Mouse (Mus musculus) thymus, postnatal 0 days (tissue): ENCODE measurements around the gene Ctsq. TPM values are rescaled to one million over a fixed set of nuclear protein-coding genes. Genes with fewer than 3 reads are reported as not detected.
"Not testable (repeated sequence)": the region's sequence is repeated elsewhere in the genome, so short reads cannot be mapped to it uniquely, and the experiment has no call there.

Experiments used
- DNase-seq: peaks from one replicate; pipeline ENCODE4 v3.0.0-alpha.2; 2015; ENCODE audit warnings: low spot score
- polyA plus RNA-seq: library from polyadenylated mRNA; unstranded; fragments of >200 nt; fragmentation: Nextera tagmentation; extraction: Ambion mirVana; gene quantifications from 2 replicates; pipeline ENCODE4 v1.2.1, GENCODE M21; 2015

Ctsq gene
- polyA plus RNA-seq = not detected in 2 replicates

DNA sequence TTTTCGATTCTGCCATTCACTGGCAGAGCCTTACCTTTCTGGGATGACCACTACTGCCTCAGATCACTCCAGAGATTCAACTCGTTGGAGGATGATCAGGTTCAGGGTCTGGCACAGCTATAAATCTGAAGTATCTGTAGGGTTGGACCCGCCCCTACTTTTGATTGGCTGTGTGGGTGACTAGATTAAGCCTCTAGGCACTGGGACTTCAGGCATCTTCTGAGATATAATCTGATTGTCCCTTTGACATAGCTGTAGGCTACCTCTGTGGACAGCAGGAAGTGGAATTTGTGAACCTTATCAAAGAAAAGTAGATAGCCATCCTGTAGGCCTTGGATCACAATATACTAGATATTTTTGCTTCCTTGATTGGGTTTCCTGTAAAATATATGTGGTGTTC is at the start of gene Ctsq:
Ctsq (minus strand) TSS at position 101 of the 400 bp plus-strand sequence.
- DNase-seq = no peak

DNA sequence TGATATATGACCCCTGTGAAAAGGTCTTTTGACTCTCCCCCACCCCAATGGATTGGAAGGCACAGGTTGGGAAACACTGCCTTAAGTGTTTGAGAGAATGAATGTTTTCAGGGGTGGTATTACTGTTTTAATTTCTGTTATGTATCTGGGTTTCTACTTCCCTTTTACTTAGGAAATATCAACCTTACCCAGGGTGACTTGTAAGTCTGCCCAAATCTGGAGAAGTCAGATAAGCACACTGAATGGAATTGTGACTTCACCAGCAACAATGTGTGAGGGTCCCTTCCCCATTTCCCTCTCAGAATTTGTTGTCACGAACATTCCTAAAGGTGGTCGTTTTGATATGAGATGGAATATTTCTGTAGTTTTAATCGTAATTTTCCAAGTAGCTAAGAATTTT is 17.6 kb downstream of the Ctsq start:
- DNase-seq = no peak

DNA sequence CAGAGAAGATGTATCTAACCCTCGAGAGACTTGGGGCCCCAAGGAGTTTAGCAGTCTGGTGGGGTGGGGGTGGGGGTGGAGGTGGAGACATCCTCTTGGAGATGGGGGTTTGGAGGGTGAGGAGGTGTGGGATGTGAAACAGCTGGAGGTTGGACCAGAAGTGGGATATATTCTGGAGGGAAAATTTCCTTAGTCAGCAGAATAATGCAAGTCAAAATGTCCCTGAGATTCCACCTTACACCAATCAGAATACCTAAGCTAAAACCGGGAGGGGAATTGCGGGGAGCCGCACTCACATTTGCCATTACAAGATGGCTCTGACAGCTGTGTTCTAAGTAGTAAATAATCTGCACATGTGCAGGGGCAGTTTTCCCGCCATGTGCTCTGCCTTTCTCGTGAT is 18.6 kb downstream of the Ctsq start:
- DNase-seq = no peak

DNA sequence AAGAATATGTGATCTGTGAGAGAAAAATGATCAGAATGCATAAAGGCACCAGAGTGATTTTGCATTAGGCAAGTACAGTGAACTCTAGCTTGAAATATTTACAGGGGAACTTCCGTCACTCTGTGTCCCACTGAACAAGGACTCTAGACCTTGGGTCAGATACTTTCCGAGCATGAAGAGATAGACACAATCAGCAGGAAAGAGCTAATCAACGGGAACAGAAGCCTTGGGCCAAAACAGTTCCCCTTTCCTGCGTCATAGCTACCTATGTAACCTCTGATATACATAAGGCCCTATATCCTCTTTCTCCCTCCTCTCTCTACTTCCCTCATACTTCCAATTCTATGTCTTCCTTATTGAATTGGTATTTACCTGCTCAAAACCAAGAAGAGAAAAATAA is 30.3 kb downstream of the Ctsq start:
- DNase-seq = no peak

DNA sequence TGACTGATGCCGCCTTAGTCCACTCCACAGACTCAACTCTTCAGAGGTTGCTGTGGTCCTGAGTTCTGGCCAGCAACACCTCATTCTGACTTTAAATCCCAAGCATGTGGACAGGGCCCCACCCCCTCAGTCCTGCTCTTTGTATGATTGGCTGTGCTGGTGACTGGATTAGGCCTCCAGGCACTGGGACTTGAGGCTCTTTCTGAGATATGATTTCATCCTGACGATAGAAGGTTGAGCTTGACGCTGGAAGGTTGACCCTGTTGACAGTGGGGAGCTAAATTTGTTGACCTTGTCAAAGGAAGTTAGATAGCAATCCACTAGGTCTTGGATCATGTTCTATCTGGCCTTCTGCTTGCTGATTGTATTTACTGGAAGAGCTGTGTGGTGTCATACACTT is 34.6 kb downstream of the Ctsq start, which contains the start of gene Ctsj:
Ctsj (minus strand) TSS at position 101 of the 400 bp plus-strand sequence.
- no peak for DNase-seq

DNA sequence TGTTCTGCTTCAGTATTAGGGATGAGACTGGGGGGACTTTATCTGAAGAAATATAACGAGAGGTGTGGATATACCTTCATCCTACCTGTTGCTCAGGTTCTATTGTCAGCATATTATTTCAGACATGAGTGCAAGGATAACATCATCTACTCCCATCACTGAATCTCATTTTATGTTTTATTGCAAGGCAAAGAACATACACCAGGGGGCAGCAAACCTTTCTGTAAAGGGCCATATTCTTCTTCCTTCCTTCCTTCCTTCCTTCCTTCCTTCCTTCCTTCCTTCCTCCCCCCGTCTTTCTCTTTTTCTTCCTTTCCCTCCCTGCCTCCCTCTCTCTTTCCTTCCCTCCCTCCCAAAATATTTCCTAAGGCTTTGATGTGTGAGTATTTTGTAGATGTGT is 42.8 kb downstream of the Ctsq start:
- DNase-seq = no peak

DNA sequence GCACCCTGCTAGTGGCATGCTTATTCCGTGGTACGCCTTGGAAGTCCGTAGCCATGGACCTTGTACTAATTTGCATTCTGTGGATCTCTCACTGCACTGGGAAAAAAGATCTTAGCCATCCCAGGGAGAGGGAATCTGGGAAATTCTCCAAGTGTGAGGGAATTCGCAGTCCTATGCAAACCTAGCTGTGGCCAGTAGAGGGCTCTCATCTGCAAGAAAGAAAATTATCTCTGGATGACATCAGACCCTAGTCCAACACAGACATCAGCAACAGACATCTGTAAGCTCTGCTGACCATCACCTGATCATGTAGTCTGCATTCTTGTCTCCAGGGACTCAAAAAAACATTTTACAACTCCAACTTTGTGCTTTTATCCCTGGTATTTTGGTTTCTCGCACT is 53.5 kb downstream of the Ctsq start:
- DNase-seq = not testable (repeated sequence)

Other genes starting within 250 kb of the Ctsq start
- gene Ctsll3, start 237.8 kb downstream of the Ctsq start, polyA plus RNA-seq = not detected in 2 replicates
- gene 4930486L24Rik, start 176.2 kb downstream of the Ctsq start, polyA plus RNA-seq = 6.8 and 7.1 TPM in 2 replicates
- 0.61 TPM in 1 of 2 replicates, not detected in the other for gene Gm49392, start 143.7 kb downstream of the Ctsq start, polyA plus RNA-seq
- 1.0 and 1.6 TPM in 2 replicates for gene Ctla2b, start 143.2 kb downstream of the Ctsq start, polyA plus RNA-seq
- not detected in 2 replicates for gene Tpbpb, start 135.8 kb downstream of the Ctsq start, polyA plus RNA-seq
- not detected in 2 replicates for gene Gm49393, start 105.0 kb downstream of the Ctsq start, polyA plus RNA-seq
- gene Gm49391, start 104.1 kb downstream of the Ctsq start, polyA plus RNA-seq = 0.82 and 1.3 TPM in 2 replicates
- 37.3 and 38.9 TPM in 2 replicates for gene Ctla2a, start 104.0 kb downstream of the Ctsq start, polyA plus RNA-seq
- gene Tpbpa, start 98.6 kb downstream of the Ctsq start, polyA plus RNA-seq = not detected in 2 replicates
- gene Ctsj, start 34.7 kb downstream of the Ctsq start, polyA plus RNA-seq = not detected in 2 replicates
- not detected in 2 replicates for gene Ctsr, start 123.6 kb upstream of the Ctsq start, polyA plus RNA-seq
- 0.10 TPM in 1 of 2 replicates, not detected in the other for gene Cts6, start 162.8 kb upstream of the Ctsq start, polyA plus RNA-seq
- gene Cts8, start 214.7 kb upstream of the Ctsq start, polyA plus RNA-seq = not detected in 2 replicates
- not detected in 2 replicates for gene Gm49398, start 248.2 kb upstream of the Ctsq start, polyA plus RNA-seq